Mouse (Mus musculus): Measurements from ENCODE around the gene Tas2r143. TPM values are rescaled to one million over a fixed set of nuclear protein-coding genes. Genes with fewer than 3 reads are reported as not detected.

Gene Tas2r143
- polyA plus RNA-seq, 1 experiment from 2014 or later, result not detected

DNA sequence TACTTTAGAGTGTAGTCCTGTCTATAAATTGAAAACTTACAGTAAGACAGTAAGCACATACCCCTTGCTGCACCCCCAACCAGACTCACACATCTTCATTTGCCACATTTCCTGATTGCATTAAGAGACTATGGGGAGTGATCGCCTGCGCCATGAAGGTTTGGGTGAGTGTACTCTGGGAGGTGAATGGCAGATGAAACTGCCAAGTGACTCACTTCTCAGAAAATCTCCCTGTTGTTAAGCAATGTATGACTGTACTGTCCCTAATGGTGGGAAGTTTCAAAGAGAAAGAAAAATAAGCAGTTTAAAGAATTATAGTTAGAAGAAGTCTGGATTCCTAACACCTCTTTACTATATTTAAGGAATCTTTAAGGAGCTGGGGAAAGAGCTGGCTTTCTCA lies 19.4 kb downstream of the Tas2r143 start:
- no peak overlapping the region for H3K27ac ChIP-seq (replicated peaks)
- no peaks in the 10 kb centered on the region for H3K9me3 ChIP-seq (ENCODE audit: control insufficient read depth, low read length)
- H3K27me3 ChIP-seq (ENCODE audit: control insufficient read depth, insufficient read depth, low read length), result no peaks in the 10 kb centered on the region
- no peak overlapping the region for H3K4me3 ChIP-seq (ENCODE audit: low read depth, low read length)
- WGBS, result 78% methylated on average over 2 of the region's 2 CpGs
- DNase-seq (ENCODE audit: low spot score), result no peak
- no peak overlapping the region for H3K4me2 ChIP-seq (replicated peaks; ENCODE audit: low read depth)
- no peaks in the 10 kb centered on the region for H3K4me1 ChIP-seq (replicated peaks; ENCODE audit: control insufficient read depth, insufficient read depth)
- no peak overlapping the region for H3K9ac ChIP-seq (ENCODE audit: low read length)
- H3K36me3 ChIP-seq (ENCODE audit: control insufficient read depth, insufficient read depth, low read length), result no peaks in the 10 kb centered on the region
- no peak for ATAC-seq (ENCODE audit: low FRiP score, low TSS enrichment)
- no peak for TF ChIP-seq CTCF (IDR thresholded peaks at IDR 0.05; ENCODE audit: low read depth)
- no peak for TF ChIP-seq EP300 (optimal IDR thresholded peaks at IDR 0.05)

- H3K27ac ChIP-seq (replicated peaks), result no peak overlapping the region
- no peaks in the 10 kb centered on the region for H3K4me1 ChIP-seq (replicated peaks; ENCODE audit: control insufficient read depth, insufficient read depth)
- WGBS, result 75% methylated on average over 2 of the region's 2 CpGs
- no peak overlapping the region for H3K9ac ChIP-seq (ENCODE audit: low read length)
- no peaks in the 10 kb centered on the region for H3K36me3 ChIP-seq (ENCODE audit: control insufficient read depth, insufficient read depth, low read length)
- no peak for ATAC-seq (ENCODE audit: low FRiP score, low TSS enrichment)
- TF ChIP-seq EP300 (optimal IDR thresholded peaks at IDR 0.05) (no peak), CTCF (IDR thresholded peaks at IDR 0.05; ENCODE audit: low read depth) (no peak)
- no peaks in the 10 kb centered on the region for H3K27me3 ChIP-seq (ENCODE audit: control insufficient read depth, insufficient read depth, low read length)
- no peak overlapping the region for H3K4me3 ChIP-seq (ENCODE audit: low read depth, low read length)
- H3K9me3 ChIP-seq (ENCODE audit: control insufficient read depth, low read length), result no peaks in the 10 kb centered on the region
- H3K4me2 ChIP-seq (replicated peaks; ENCODE audit: low read depth), result no peak overlapping the region
- DNase-seq (ENCODE audit: low spot score), result no peak
Measured at GRCm38 (mm10) chr6:42421439-42421838, 21.4 kb downstream of the Tas2r143 start.

- Histone ChIP-seq H3K27ac (replicated peaks) (no peak overlapping the region), H3K4me2 (replicated peaks; ENCODE audit: low read depth) (no peak overlapping the region), H3K27me3 (ENCODE audit: control insufficient read depth, insufficient read depth, low read length) (no peaks in the 10 kb centered on the region), H3K4me1 (replicated peaks; ENCODE audit: control insufficient read depth, insufficient read depth) (no peaks in the 10 kb centered on the region), H3K36me3 (ENCODE audit: control insufficient read depth, insufficient read depth, low read length) (no peaks in the 10 kb centered on the region), H3K9me3 (ENCODE audit: control insufficient read depth, low read length) (no peaks in the 10 kb centered on the region), H3K9ac (ENCODE audit: low read length) (no peak overlapping the region), H3K4me3 (ENCODE audit: low read depth, low read length) (no peak overlapping the region)
- no peak for ATAC-seq (ENCODE audit: low FRiP score, low TSS enrichment)
- 91% methylated on average over 3 of the region's 3 CpGs for WGBS
- no peak for DNase-seq (ENCODE audit: low spot score)
- TF ChIP-seq CTCF (IDR thresholded peaks at IDR 0.05; ENCODE audit: low read depth) (no peak), EP300 (optimal IDR thresholded peaks at IDR 0.05) (no peak)
Measured at GRCm38 (mm10) chr6:42424472-42424871, 24.4 kb downstream of the Tas2r143 start.

DNA sequence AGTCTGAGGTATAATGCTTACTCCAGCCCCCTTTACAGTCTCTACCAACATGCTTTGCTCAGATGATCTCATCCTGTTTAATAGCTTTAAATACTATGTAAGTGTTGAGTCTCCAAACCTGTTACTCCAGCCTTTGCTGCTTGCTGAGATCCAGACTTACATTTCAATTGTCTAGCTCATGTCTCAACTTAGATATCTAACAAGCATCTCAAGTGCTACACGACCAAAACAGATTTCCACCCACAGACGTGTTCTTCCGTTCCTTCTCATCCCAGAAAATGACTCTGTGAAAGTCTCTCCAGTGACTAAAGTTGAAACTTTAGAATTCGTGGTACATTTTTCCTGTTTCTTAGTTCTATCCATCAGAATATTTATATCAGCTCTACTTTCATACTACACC lies 26.3 kb downstream of the Tas2r143 start:
- Histone ChIP-seq H3K9ac (ENCODE audit: low read length) (no peak overlapping the region), H3K4me2 (replicated peaks; ENCODE audit: low read depth) (no peak overlapping the region), H3K27ac (replicated peaks) (no peak overlapping the region), H3K27me3 (ENCODE audit: control insufficient read depth, insufficient read depth, low read length) (no peaks in the 10 kb centered on the region), H3K4me1 (replicated peaks; ENCODE audit: control insufficient read depth, insufficient read depth) (no peaks in the 10 kb centered on the region), H3K9me3 (ENCODE audit: control insufficient read depth, low read length) (no peaks in the 10 kb centered on the region), H3K36me3 (ENCODE audit: control insufficient read depth, insufficient read depth, low read length) (no peaks in the 10 kb centered on the region), H3K4me3 (ENCODE audit: low read depth, low read length) (no peak overlapping the region)
- no peak for DNase-seq (ENCODE audit: low spot score)
- no peak for TF ChIP-seq EP300 (optimal IDR thresholded peaks at IDR 0.05)
- no peak for TF ChIP-seq CTCF (IDR thresholded peaks at IDR 0.05; ENCODE audit: low read depth)
- 81% methylated on average over 4 of the region's 4 CpGs for WGBS
- no peak for ATAC-seq (ENCODE audit: low FRiP score, low TSS enrichment)

DNA sequence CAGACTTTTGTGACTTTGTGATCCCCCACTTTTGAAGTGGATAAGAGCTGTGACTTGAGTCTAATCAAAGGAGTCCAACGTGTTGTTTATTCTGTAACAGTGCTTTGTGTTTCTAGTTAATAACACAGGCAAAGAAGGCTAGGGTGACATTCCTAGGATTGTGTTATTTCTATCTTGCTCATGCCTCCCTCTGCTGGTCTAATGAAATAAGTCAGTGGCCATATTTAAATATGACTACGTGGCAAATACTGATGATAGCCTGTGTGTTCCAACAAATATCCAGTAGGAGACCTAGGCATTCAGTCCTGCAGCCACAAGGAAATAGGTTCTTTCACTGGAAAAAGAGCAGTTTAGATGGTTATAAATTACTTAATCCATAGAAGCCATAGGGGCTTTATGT lies 33.5 kb downstream of the Tas2r143 start:
- Histone ChIP-seq H3K9me3 (ENCODE audit: control insufficient read depth, low read length) (no peaks in the 10 kb centered on the region), H3K27ac (replicated peaks) (no peak overlapping the region), H3K27me3 (ENCODE audit: control insufficient read depth, insufficient read depth, low read length) (no peaks in the 10 kb centered on the region), H3K4me2 (replicated peaks; ENCODE audit: low read depth) (no peak overlapping the region), H3K4me3 (ENCODE audit: low read depth, low read length) (no peak overlapping the region), H3K36me3 (ENCODE audit: control insufficient read depth, insufficient read depth, low read length) (no peaks in the 10 kb centered on the region), H3K9ac (ENCODE audit: low read length) (no peak overlapping the region), H3K4me1 (replicated peaks; ENCODE audit: control insufficient read depth, insufficient read depth) (no peaks in the 10 kb centered on the region)
- 53% methylated on average over 2 of the region's 2 CpGs for WGBS
- ATAC-seq (ENCODE audit: low FRiP score, low TSS enrichment) (no peak), DNase-seq (ENCODE audit: low spot score) (no peak)
- TF ChIP-seq EP300 (optimal IDR thresholded peaks at IDR 0.05), result no peak
- peak; percentile 60 for TF ChIP-seq CTCF (IDR thresholded peaks at IDR 0.05; ENCODE audit: low read depth)

- H3K4me1 ChIP-seq (replicated peaks; ENCODE audit: control insufficient read depth, insufficient read depth), result no peaks in the 10 kb centered on the region
- no peak within 1 kb of the TSS for H3K9ac ChIP-seq (ENCODE audit: low read length)
- WGBS, result 67% methylated on average over 6 of the region's 6 CpGs
- no peak within 1 kb of the TSS for H3K4me3 ChIP-seq (ENCODE audit: low read depth, low read length)
- TF ChIP-seq EP300 (optimal IDR thresholded peaks at IDR 0.05) (no peak), CTCF (IDR thresholded peaks at IDR 0.05; ENCODE audit: low read depth) (no peak)
- no peaks in the 10 kb centered on the region for H3K9me3 ChIP-seq (ENCODE audit: control insufficient read depth, low read length)
- no peak within 1 kb of the TSS for H3K4me2 ChIP-seq (replicated peaks; ENCODE audit: low read depth)
- no peak for ATAC-seq (ENCODE audit: low FRiP score, low TSS enrichment)
- no peak within 1 kb of the TSS for H3K27ac ChIP-seq (replicated peaks)
- no peaks in the 10 kb centered on the region for H3K27me3 ChIP-seq (ENCODE audit: control insufficient read depth, insufficient read depth, low read length)
- H3K36me3 ChIP-seq (ENCODE audit: control insufficient read depth, insufficient read depth, low read length), result no peaks in the 10 kb centered on the region
- no peak for DNase-seq (ENCODE audit: low spot score)
Measured at GRCm38 (mm10) chr6:42434446-42434845, 34.4 kb downstream of the Tas2r143 start, which contains the start of gene Tas2r126. Gene Tas2r126 (plus strand): TSS chr6:42434535.
